Mouse (Mus musculus): ENCODE measurements around the gene Etv6.

DNA sequence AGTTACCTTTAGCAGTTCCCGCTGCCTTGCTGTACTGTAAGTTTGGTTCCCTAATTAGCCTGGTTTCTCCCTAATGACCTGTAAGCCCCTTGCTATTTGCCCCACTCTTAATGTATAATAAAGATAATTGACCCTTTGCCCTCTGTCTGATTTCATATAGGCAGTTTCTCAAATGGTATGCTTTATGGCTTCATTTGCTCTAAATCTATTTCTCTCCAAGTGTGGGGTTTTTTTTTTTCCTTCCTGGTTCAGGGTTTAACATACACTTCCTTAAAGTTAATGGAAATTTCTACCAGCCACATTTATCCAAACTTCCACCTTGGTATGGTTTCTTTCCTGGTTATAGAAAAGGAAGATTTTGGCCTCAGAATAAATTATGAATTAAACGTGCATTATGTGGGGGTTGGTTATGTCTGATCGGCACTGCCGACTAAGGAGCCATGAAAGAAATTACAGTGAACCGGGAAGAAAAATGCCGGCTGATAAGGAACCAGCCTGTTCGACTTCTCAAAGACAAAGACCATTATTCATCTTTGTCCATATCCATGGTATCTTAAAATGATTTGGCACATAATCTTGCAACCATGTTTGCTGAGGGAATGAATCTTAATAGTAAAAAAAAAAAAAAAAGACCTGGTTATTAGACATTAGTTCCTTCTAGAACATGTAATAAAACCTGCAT, 155.2 kb downstream of the Etv6 start:
- TF ChIP-seq CTCF (IDR thresholded peaks at IDR 0.05; ENCODE audit: low read depth) (no peak), EP300 (IDR thresholded peaks at IDR 0.05; ENCODE audit: low read depth) (no peak)
